Mouse (Mus musculus) heart, postnatal 0 days (tissue): ENCODE data around the gene Cc2d2b.

Source experiments
- CTCF ChIP-seq: IDR thresholded peaks from 2 replicates; pipeline ENCODE4 v1.5.1; 2016; ENCODE audit warnings: antibody characterized with exemption, control low read depth, low read depth
- EP300 ChIP-seq: IDR thresholded peaks from 2 replicates; pipeline ENCODE4 v1.6.1; 2016; ENCODE audit warnings: antibody characterized with exemption, low read depth

DNA sequence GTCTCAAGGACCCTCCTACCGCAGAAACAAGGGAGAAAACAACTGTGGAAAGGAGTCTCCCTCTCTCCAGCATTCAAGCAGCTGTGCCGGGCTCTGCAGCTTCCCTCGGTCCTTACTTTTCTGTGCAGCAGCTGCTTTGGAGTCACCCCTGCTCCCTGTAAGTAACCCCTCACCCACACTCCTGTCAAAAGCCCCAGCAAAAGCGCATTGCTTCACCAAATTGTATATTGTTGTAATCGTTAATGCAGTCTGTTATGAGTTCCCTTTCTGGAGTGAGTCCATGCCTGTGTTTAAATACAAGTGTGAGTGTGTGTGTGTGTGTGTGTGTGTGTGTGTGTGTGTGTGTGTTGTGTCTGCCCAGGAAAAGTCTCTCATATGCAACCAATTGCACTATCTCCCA is 119.7 kb downstream of the Cc2d2b start:
- TF ChIP-seq EP300, result no peak
- TF ChIP-seq CTCF, result no peak
